Comparison of ENCODE assay signal across 9 mouse cellular contexts in genomic region chr11:86571047-86571855, GRCm38 (mm10). TPM values are rescaled to one million over a fixed set of nuclear protein-coding genes. Genes with fewer than 3 reads are reported as not detected.
A peak's percentile ranks its signal among the peaks of the same experiment; 100 is the strongest.
DNase-seq lines count a peak whose midpoint lies in the region; ATAC-seq and TF ChIP-seq lines count a peak whose summit lies in the region.
"Had no signal": no experiment of that assay in that cellular context is flagged by ENCODE, and none has a peak within 500 bp of the region (broad histone marks: within the 10 kb centered on the region; RNA-seq: fewer than 3 reads in every experiment).

No protein-coding gene starts in this region.

- no peak for TF ChIP-seq POLR2A in ES-Bruce4 (IDR thresholded peaks at IDR 0.05; ENCODE audit: insufficient read depth, low read length)

- no peak overlapping the region for H3K4me3 ChIP-seq in hindbrain, embryonic 10.5 days
- H3K4me3 ChIP-seq in hindbrain, embryonic 14.5 days (replicated peaks; ENCODE audit: low read length): no peak overlapping the region
- no peak overlapping the region for H3K4me3 ChIP-seq in ES-Bruce4 (ENCODE audit: low read depth, low read length)
- H3K4me3 ChIP-seq in limb, embryonic 15.5 days: no peak overlapping the region

- TF ChIP-seq CTCF in ES-Bruce4 (IDR thresholded peaks at IDR 0.05; ENCODE audit: low read depth, low read length): no peak

- no peak for TF ChIP-seq EP300 in ES-Bruce4 (IDR thresholded peaks at IDR 0.05; ENCODE audit: insufficient read depth, low read depth, low read length)

- H3K4me1 ChIP-seq in hindbrain, embryonic 10.5 days (replicated peaks): peaks cover 15% of the 10 kb centered on the region
- no peaks in the 10 kb centered on the region for H3K4me1 ChIP-seq in hindbrain, embryonic 14.5 days (replicated peaks; ENCODE audit: control insufficient read depth, insufficient read depth, low read length)
- peaks cover 1% of the 10 kb centered on the region for H3K4me1 ChIP-seq in ES-Bruce4 (ENCODE audit: control insufficient read depth, insufficient read depth, low read length)
- peaks cover 21% of the 10 kb centered on the region for H3K4me1 ChIP-seq in limb, embryonic 15.5 days

- no peak overlapping the region for H3K4me2 ChIP-seq in hindbrain, embryonic 14.5 days (replicated peaks)
- peak overlapping the region; percentile 12; the same call in 1 of the 2 replicates for H3K4me2 ChIP-seq in limb, embryonic 15.5 days

- peak; percentile 46 for DNase-seq in hindbrain, embryonic 10.5 days (ENCODE audit: low spot score)
- no peak for DNase-seq in hindbrain, embryonic 14.5 days (ENCODE audit: low spot score)
- DNase-seq in embryo, embryonic 11 days: peak; percentile 78
- no peak for DNase-seq in thymus, postnatal 4 days
- no peak for DNase-seq in right cerebral cortex, postnatal 4 days

- no peak for ATAC-seq in hindbrain, embryonic 14.5 days (ENCODE audit: low FRiP score)
- ATAC-seq in limb, embryonic 15.5 days (ENCODE audit: insufficient number of reproducible peaks, low FRiP score, low TSS enrichment, low read depth): peak; percentile 56; the same call in 1 of the 2 replicates
- ATAC-seq in erythroid progenitor cell, adult 5-6 weeks (replicated peaks; ENCODE audit: low FRiP score, poor library complexity, severe bottlenecking): no peak

- WGBS in hindbrain, embryonic 10.5 days: 42% methylated on average over 15 of the region's 15 CpGs
- WGBS in hindbrain, embryonic 14.5 days: 51% methylated on average over 15 of the region's 15 CpGs
- 20% methylated on average over 15 of the region's 15 CpGs for WGBS in limb, embryonic 15.5 days

- no peaks in the 10 kb centered on the region for H3K27me3 ChIP-seq in hindbrain, embryonic 10.5 days (ENCODE audit: insufficient read depth, poor library complexity, severe bottlenecking)
- no peaks in the 10 kb centered on the region for H3K27me3 ChIP-seq in hindbrain, embryonic 14.5 days (ENCODE audit: control insufficient read depth, insufficient read depth, low read length)
- H3K27me3 ChIP-seq in ES-Bruce4 (ENCODE audit: control insufficient read depth, insufficient read depth, low read length, poor library complexity, severe bottlenecking): no peaks in the 10 kb centered on the region
- no peaks in the 10 kb centered on the region for H3K27me3 ChIP-seq in limb, embryonic 15.5 days
- H3K27me3 ChIP-seq: Patski had no signal

- no peaks in the 10 kb centered on the region for H3K36me3 ChIP-seq in hindbrain, embryonic 10.5 days
- no peaks in the 10 kb centered on the region for H3K36me3 ChIP-seq in hindbrain, embryonic 14.5 days (replicated peaks; ENCODE audit: control insufficient read depth, insufficient read depth)
- H3K36me3 ChIP-seq in ES-Bruce4 (ENCODE audit: control insufficient read depth, insufficient read depth, low read length, poor library complexity, severe bottlenecking): no peaks in the 10 kb centered on the region
- 0 out of 2 replicates have a peak, but pooled peaks cover 3% of the 10 kb centered on the region for H3K36me3 ChIP-seq in limb, embryonic 15.5 days

- H3K9ac ChIP-seq in hindbrain, embryonic 14.5 days: no peak overlapping the region
- H3K9ac ChIP-seq in ES-Bruce4 (ENCODE audit: low read depth, poor library complexity, severe bottlenecking): 0 out of 2 replicates have a peak overlapping the region, but pooled peaks have one; percentile 29
- no peak overlapping the region for H3K9ac ChIP-seq in limb, embryonic 15.5 days

- peak overlapping the region; percentile 69 for H3K27ac ChIP-seq in hindbrain, embryonic 10.5 days
- no peak overlapping the region for H3K27ac ChIP-seq in hindbrain, embryonic 14.5 days
- 0 out of 2 replicates have a peak overlapping the region, but pooled peaks have one; percentile 0 for H3K27ac ChIP-seq in ES-Bruce4 (ENCODE audit: insufficient read depth, low read length)
- H3K27ac ChIP-seq in limb, embryonic 15.5 days: peak overlapping the region; percentile 87

- H3K9me3 ChIP-seq in hindbrain, embryonic 10.5 days: no peaks in the 10 kb centered on the region
- no peaks in the 10 kb centered on the region for H3K9me3 ChIP-seq in hindbrain, embryonic 14.5 days (ENCODE audit: control insufficient read depth, low read length)
- no peaks in the 10 kb centered on the region for H3K9me3 ChIP-seq in ES-Bruce4 (replicated peaks; ENCODE audit: control insufficient read depth, insufficient read depth, low read length, poor library complexity, severe bottlenecking)
- no peaks in the 10 kb centered on the region for H3K9me3 ChIP-seq in limb, embryonic 15.5 days

RNA-seq across cellular contexts. Expression of gene Tubd1, which starts 26.5 kb away (rescaled TPM):
- polyA plus RNA-seq in hindbrain, embryonic 10.5 days (2016; fragmentation: Nextera tagmentation; extraction: Ambion mirVana): 12.7 and 12.8 TPM in 2 replicates
- polyA plus RNA-seq in hindbrain, embryonic 14.5 days (2014; fragmentation: Nextera tagmentation; extraction: Ambion mirVana): 5.8 and 6.1 TPM in 2 replicates
- polyA plus RNA-seq in ES-Bruce4 (2011; ENCODE audit: insufficient read depth, insufficient read length, low read depth, missing spikeins): 9.7 and 12.1 TPM in 2 replicates
- 11.1 and 11.3 TPM in 2 replicates for polyA plus RNA-seq in limb, embryonic 15.5 days (2015; fragmentation: Nextera tagmentation; extraction: Ambion mirVana)
- 18.0 and 20.1 TPM in 2 replicates for total RNA-seq in erythroid progenitor cell, adult 5-6 weeks (2015; ENCODE audit: low replicate concordance)
- 16.4 and 31.6 TPM in 2 replicates for total RNA-seq in erythroid progenitor cell, adult 5-6 weeks (2017; ENCODE audit: low replicate concordance)

RNA-seq across cellular contexts. Expression of gene Rps6kb1, which starts 26.6 kb away (rescaled TPM):
- 43.5 and 53.6 TPM in 2 replicates for polyA plus RNA-seq in hindbrain, embryonic 10.5 days (2016; fragmentation: Nextera tagmentation; extraction: Ambion mirVana)
- 45.1 and 51.9 TPM in 2 replicates for polyA plus RNA-seq in hindbrain, embryonic 14.5 days (2014; fragmentation: Nextera tagmentation; extraction: Ambion mirVana)
- 82.2 and 86.3 TPM in 2 replicates for polyA plus RNA-seq in ES-Bruce4 (2011; ENCODE audit: insufficient read depth, insufficient read length, low read depth, missing spikeins)
- polyA plus RNA-seq in limb, embryonic 15.5 days (2015; fragmentation: Nextera tagmentation; extraction: Ambion mirVana): 73.2 and 74.5 TPM in 2 replicates
- total RNA-seq in erythroid progenitor cell, adult 5-6 weeks (2015; ENCODE audit: low replicate concordance): 34.4 and 42.5 TPM in 2 replicates
- 43.0 and 73.8 TPM in 2 replicates for total RNA-seq in erythroid progenitor cell, adult 5-6 weeks (2017; ENCODE audit: low replicate concordance)

Comparison
In these comparisons a context has a peak if more than half of its experiments do, and no peak if none do; other contexts are left out.
1. DNase-seq: peak in hindbrain, embryonic 10.5 days (single experiment) and embryo, embryonic 11 days (single experiment); none in hindbrain, embryonic 14.5 days (single experiment), thymus, postnatal 4 days (single experiment) and right cerebral cortex, postnatal 4 days (single experiment).